Mouse (Mus musculus) liver, postnatal 0 days (tissue): ENCODE measurements around the gene Ndufs2.

Experiments used
- CTCF ChIP-seq: sonication (generic); IDR thresholded peaks from 2 replicates; pipeline ENCODE4 v1.5.1; 2016; ENCODE audit warnings: antibody characterized with exemption, low read depth
- EP300 ChIP-seq: IDR thresholded peaks from 2 replicates; pipeline ENCODE4 v1.6.1; 2016; ENCODE audit warnings: antibody characterized with exemption, low read depth, mild to moderate bottlenecking

DNA sequence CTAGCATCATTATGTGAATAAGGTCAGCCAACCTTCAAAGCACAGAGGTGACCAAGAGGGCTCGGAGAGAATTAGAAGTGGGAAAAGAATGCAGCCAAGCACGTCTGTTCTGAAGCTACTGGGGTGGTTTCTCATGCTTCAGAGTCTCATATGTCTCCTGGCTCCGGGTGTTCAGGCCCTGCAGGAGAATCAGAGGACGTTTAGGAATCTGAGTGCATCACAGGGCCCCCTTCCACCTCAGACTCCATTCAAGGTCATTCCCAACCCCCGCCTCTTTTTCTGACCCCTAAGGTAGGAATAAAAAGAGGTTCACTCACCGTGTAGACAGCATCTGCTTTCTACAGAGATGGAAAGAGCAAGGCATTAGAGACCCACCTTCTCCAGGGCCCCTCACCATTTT lies 21.4 kb downstream of the Ndufs2 start:
- TF ChIP-seq CTCF (no peak), EP300 (no peak)
